Mouse (Mus musculus) limb, embryonic 11.5 days (tissue): ENCODE measurements around the gene Dclre1b. TPM values are rescaled to one million over a fixed set of nuclear protein-coding genes. Genes with fewer than 3 reads are reported as not detected.
"Not testable (repeated sequence)": the region's sequence is repeated elsewhere in the genome, so short reads cannot be mapped to it uniquely, and the experiment has no call there.

Experiments
- ATAC-seq: fragments of 200-750 bp; cut with Nextera tagmentation; 2 replicates; pipeline ENCODE4 v1.8.0; 2017; ENCODE audit warnings: low read depth; ENCODE audit not compliant: insufficient number of reproducible peaks, low FRiP score, low TSS enrichment
- DNase-seq: peaks from one replicate; pipeline ENCODE4 v3.0.0-alpha.2; 2015; ENCODE audit warnings: low spot score
- H3K27ac ChIP-seq: fragments of 300-500 bp; sonication (generic); replicated peaks from 2 replicates; pipeline ENCODE4 v1.5.1; 2014; ENCODE audit warnings: low read depth, mild to moderate bottlenecking, low read length
- H3K27me3 ChIP-seq: fragments of 300-500 bp; sonication (generic); 2 replicates; pipeline ENCODE4 v1.6.1; 2014; ENCODE audit warnings: mild to moderate bottlenecking, low read length, mixed read lengths; ENCODE audit not compliant: control insufficient read depth, insufficient read depth
- H3K36me3 ChIP-seq: fragments of 300-500 bp; sonication (generic); 2 replicates; pipeline ENCODE4 v1.6.1; 2014; ENCODE audit warnings: mild to moderate bottlenecking, low read length, moderate library complexity, mixed read lengths; ENCODE audit not compliant: control insufficient read depth, insufficient read depth
- H3K4me1 ChIP-seq: fragments of 300-500 bp; sonication (generic); 2 replicates; pipeline ENCODE4 v1.6.1; 2014; ENCODE audit warnings: low read length, mixed read lengths; ENCODE audit not compliant: control insufficient read depth, insufficient read depth
- H3K4me2 ChIP-seq: fragments of 300-500 bp; sonication (generic); 2 replicates; pipeline ENCODE4 v1.6.1; 2014; ENCODE audit warnings: low read depth, mild to moderate bottlenecking, moderate library complexity; ENCODE audit not compliant: severe bottlenecking
- H3K4me3 ChIP-seq: fragments of 300-500 bp; sonication (generic); 2 replicates; pipeline ENCODE4 v1.5.1; 2014; ENCODE audit warnings: low read depth, low read length
- H3K9ac ChIP-seq: fragments of 300-500 bp; sonication (generic); 2 replicates; pipeline ENCODE4 v1.6.1; 2014; ENCODE audit warnings: mild to moderate bottlenecking, low read length
- H3K9me3 ChIP-seq: fragments of 300-500 bp; sonication (generic); 2 replicates; pipeline ENCODE4 v1.6.1; 2016; ENCODE audit warnings: low read length; ENCODE audit not compliant: control insufficient read depth
- WGBS: fragments of 180-500 bp; shearing (Covaris S2); extraction: QIAGEN DNeasy Blood & Tissue Kit; methylation state at CpG from one replicate; pipeline ENCODE4 v1.1.7; 2014; 5-methylcytosine and 5-hydroxymethylcytosine counted together
- polyA plus RNA-seq: library from polyadenylated mRNA; unstranded; fragments of >200 nt; fragmentation: Nextera tagmentation; extraction: Ambion mirVana; gene quantifications from 2 replicates; pipeline ENCODE4 v1.2.1, GENCODE M21; 2014

The Dclre1b gene
- polyA plus RNA-seq, 1 experiment from 2014 or later: 40.2 TPM

- Histone ChIP-seq H3K9ac (no peak overlapping the region), H3K36me3 (no peaks in the 10 kb centered on the region), H3K4me3 (no peak overlapping the region), H3K4me1 (no peaks in the 10 kb centered on the region), H3K27me3 (no peaks in the 10 kb centered on the region), H3K27ac (no peak overlapping the region), H3K9me3 (no peaks in the 10 kb centered on the region), H3K4me2 (no peak overlapping the region)
- DNase-seq: no peak
- no peak for ATAC-seq
- 84% methylated on average over 9 of the region's 9 CpGs for WGBS
These were observed 41.6 kb upstream of the Dclre1b start for GRCm38 (mm10) chr3:103850644-103851363.

- ATAC-seq, DNase-seq, H3K9ac ChIP-seq, H3K27me3 ChIP-seq, H3K4me2 ChIP-seq, H3K9me3 ChIP-seq, H3K4me1 ChIP-seq, H3K27ac ChIP-seq, H3K36me3 ChIP-seq, H3K4me3 ChIP-seq: not testable (repeated sequence)
- WGBS: 95% methylated on average over 7 of the region's 7 CpGs
These were observed 31.7 kb upstream of the Dclre1b start for GRCm38 (mm10) chr3:103840946-103841345.

GRCm38 (mm10) chr3:103840195-103840594 lies 31.0 kb upstream of the Dclre1b start:
- not testable (repeated sequence) for H3K4me3 ChIP-seq, DNase-seq, H3K9ac ChIP-seq, H3K9me3 ChIP-seq, H3K4me1 ChIP-seq, ATAC-seq, H3K27ac ChIP-seq, H3K36me3 ChIP-seq, H3K27me3 ChIP-seq, H3K4me2 ChIP-seq
- 85% methylated on average over 3 of the region's 3 CpGs for WGBS

DNA sequence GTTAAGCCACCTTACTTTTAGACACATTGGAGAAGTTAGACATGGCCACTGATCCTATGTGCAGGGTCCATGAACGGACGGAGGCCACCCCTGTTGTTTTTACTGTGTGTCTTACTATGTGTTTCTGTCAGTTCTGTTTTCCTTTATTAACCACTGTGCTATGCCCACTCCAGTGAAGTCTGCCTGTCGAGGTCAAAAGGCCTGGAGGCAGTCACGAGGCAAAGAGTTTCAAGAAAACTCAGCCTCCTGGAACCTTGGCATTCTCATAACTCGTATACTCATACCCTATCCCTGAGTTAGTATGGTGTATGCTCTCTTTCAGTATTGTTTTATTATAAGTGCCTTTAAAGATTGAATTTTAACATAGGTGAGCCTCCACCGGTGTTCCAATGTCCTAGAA lies 30.5 kb upstream of the Dclre1b start:
- no peak overlapping the region for H3K4me2 ChIP-seq
- WGBS: 93% methylated on average over 6 of the region's 6 CpGs
- no peaks in the 10 kb centered on the region for H3K9me3 ChIP-seq
- H3K4me1 ChIP-seq: no peaks in the 10 kb centered on the region
- DNase-seq: no peak
- no peak overlapping the region for H3K27ac ChIP-seq
- H3K36me3 ChIP-seq: no peaks in the 10 kb centered on the region
- no peak for ATAC-seq
- H3K9ac ChIP-seq: no peak overlapping the region
- no peaks in the 10 kb centered on the region for H3K27me3 ChIP-seq
- H3K4me3 ChIP-seq: no peak overlapping the region

DNA sequence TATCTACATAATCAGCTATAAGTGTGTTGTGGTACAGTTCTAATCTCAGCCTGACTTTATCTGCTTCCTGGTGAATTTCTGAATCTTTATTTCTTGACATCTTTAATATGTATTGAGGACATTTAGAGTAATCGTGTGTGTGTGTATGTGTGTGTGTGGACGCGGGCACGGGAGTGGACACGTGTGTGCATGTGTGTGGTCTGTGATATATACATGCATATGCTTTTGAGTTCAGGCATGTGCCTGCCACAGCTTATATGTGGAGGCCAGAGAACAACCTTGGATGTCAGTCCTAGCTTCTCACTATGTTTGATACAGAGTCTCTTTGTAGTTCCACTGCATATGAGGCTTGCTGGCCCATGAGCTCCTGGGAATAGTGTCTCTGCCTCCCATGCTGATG lies 27.2 kb upstream of the Dclre1b start:
- H3K4me2 ChIP-seq: no peak overlapping the region
- 98% methylated on average over 5 of the region's 5 CpGs for WGBS
- H3K36me3 ChIP-seq: no peaks in the 10 kb centered on the region
- H3K27me3 ChIP-seq: no peaks in the 10 kb centered on the region
- no peaks in the 10 kb centered on the region for H3K4me1 ChIP-seq
- no peak overlapping the region for H3K27ac ChIP-seq
- no peak for DNase-seq
- H3K9me3 ChIP-seq: no peaks in the 10 kb centered on the region
- no peak overlapping the region for H3K4me3 ChIP-seq
- ATAC-seq: no peak
- no peak overlapping the region for H3K9ac ChIP-seq

GRCm38 (mm10) chr3:103835951-103836310 lies 26.7 kb upstream of the Dclre1b start:
- Histone ChIP-seq H3K9me3 (no peaks in the 10 kb centered on the region), H3K36me3 (no peaks in the 10 kb centered on the region), H3K27ac (no peak overlapping the region), H3K27me3 (no peaks in the 10 kb centered on the region), H3K4me3 (no peak overlapping the region), H3K4me1 (no peaks in the 10 kb centered on the region), H3K9ac (no peak overlapping the region), H3K4me2 (no peak overlapping the region)
- 82% methylated on average over 10 of the region's 10 CpGs for WGBS
- no peak for ATAC-seq
- DNase-seq: no peak

- 77% methylated on average over 6 of the region's 6 CpGs for WGBS
- Histone ChIP-seq H3K4me2 (no peak overlapping the region), H3K9ac (no peak overlapping the region), H3K27me3 (no peaks in the 10 kb centered on the region), H3K27ac (no peak overlapping the region), H3K36me3 (no peaks in the 10 kb centered on the region), H3K9me3 (no peaks in the 10 kb centered on the region), H3K4me3 (no peak overlapping the region), H3K4me1 (no peaks in the 10 kb centered on the region)
- ATAC-seq: no peak
- DNase-seq: no peak
These were observed 26.2 kb upstream of the Dclre1b start for GRCm38 (mm10) chr3:103835272-103835950.

DNA sequence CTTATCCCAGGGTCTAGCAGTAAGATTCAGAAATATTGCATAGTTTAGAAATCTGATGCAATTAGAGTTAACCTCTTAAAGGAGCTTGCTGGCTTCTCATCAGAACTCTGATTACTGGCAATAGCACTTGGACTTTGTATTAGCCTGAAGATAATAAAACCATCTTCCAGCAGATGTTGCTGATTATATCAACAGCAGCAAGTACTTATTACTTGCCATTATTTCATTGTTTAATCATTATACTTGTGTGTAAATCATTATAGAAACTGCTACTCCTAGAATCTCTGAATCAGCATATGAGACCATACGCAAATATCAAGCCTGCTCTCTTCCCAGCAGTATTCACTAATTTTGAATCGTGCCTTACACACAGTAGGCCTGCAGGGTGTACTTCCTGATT lies 24.8 kb upstream of the Dclre1b start:
- H3K36me3 ChIP-seq: no peaks in the 10 kb centered on the region
- ATAC-seq (no peak), DNase-seq (no peak)
- no peaks in the 10 kb centered on the region for H3K27me3 ChIP-seq
- no peak overlapping the region for H3K9ac ChIP-seq
- no peak overlapping the region for H3K4me2 ChIP-seq
- no peaks in the 10 kb centered on the region for H3K9me3 ChIP-seq
- WGBS: 87% methylated on average over 2 of the region's 2 CpGs
- no peak overlapping the region for H3K27ac ChIP-seq
- no peak overlapping the region for H3K4me3 ChIP-seq
- no peaks in the 10 kb centered on the region for H3K4me1 ChIP-seq

- Histone ChIP-seq H3K4me3 (no peak within 1 kb of the TSS), H3K4me1 (no peaks in the 10 kb centered on the region), H3K9ac (no peak within 1 kb of the TSS), H3K9me3 (no peaks in the 10 kb centered on the region), H3K4me2 (no peak within 1 kb of the TSS), H3K36me3 (no peaks in the 10 kb centered on the region), H3K27me3 (no peaks in the 10 kb centered on the region), H3K27ac (no peak within 1 kb of the TSS)
- ATAC-seq: no peak
- DNase-seq: no peak
These were observed 23.2 kb upstream of the Dclre1b start, which contains the start of gene Bcl2l15 for GRCm38 (mm10) chr3:103832426-103832825. Bcl2l15 (plus strand) TSS chr3:103832601.
